Mouse (Mus musculus): ENCODE data around the gene Olfr561. TPM values are rescaled to one million over a fixed set of nuclear protein-coding genes. Genes with fewer than 3 reads are reported as not detected.

Olfr561 gene
- polyA plus RNA-seq (2014; fragmentation: Illumina TruSeq; extraction: RNeasy Lipid Tissue Mini Kit (QIAGEN cat#74804)) = not detected

DNA sequence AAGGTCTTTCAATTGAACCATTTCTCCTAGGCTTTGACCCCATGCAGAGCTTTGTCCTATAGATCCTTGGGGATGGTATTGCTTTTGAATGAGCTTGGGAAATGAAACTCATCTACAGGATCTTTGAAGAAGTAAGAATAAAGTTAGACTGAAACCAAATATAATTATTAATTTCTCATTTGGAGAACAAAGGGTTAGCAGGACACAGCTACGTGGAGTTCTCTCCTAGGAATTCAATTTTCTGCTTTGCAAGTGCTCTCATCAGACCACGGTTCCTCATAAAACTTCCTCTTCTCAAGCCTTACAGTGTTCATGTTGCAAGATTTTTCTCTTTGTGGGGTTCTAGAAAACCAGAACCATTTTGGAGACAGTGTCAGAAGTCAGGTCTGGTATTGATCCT, at the start of gene Olfr561:
TSS of gene Olfr561 (plus strand) at position 301 of the 400 bp plus-strand sequence.

DNA sequence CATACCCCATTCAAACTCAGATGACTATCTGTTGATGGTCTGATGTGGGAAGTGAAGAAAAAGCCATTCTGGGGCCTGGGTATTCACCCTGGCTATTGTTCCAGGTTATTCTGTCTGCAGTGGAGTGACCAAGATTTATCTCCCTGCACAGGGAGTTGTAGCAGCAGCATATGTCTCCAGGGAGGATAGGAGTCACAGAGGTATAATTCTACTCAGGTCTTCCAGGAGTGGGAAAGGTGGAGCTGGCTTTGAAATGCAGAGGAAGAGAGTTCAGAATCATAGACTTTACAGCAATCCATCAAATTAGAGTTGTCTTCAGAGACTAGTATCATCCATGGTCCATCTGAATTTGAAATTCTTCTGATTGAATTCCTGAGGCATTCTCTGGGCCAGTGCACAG, 43.6 kb upstream of the Olfr561 start, which contains the start of gene Olfr559:
TSS of gene Olfr559 (minus strand) at position 101 of the 400 bp plus-strand sequence.

DNA sequence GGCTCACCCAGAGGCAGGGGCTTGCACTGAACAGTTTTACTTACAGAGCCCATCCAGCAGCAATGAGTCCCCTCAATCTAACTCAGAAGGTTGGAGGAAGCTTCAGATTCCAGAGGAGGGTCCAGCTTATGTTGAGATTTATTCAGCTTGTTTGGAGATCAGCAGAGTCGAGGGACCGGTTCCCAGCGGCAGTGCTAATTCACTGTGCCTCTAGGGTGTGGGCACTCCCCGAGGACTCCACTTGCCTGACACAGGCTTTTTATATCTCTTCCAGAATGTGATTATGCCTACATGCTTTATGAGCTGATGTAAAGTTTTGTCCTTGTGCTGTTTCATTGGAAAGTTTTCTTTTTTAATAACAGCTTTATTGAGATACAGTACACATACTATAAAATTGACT, 11.8 kb upstream of the Olfr561 start, which contains the start of the genes Olfr560 and Olfr78:
TSS of gene Olfr560 (minus strand) at position 101 of the 400 bp plus-strand sequence.
TSS of gene Olfr78 (minus strand) at position 206 of the 400 bp plus-strand sequence.

DNA sequence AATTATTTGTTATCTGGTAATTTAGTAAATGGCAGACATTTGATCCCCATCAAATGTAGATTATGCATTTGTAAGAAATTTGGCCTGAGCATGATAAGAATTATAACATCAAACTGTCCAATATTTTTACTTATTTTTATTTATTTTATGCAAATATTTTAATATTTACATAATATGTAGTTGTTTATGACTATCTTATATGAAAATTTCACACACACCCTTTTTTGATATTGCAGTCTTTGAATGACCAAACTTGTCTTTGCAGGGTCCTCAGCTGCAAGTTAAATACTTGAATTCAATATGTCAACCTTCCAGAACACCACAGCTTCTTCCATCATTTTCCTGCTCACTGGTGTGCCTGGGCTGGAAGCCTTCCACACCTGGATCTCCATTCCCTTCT, 32.2 kb downstream of the Olfr561 start, which contains the start of gene Olfr564:
TSS of gene Olfr564 (plus strand) at position 301 of the 400 bp plus-strand sequence.

Other genes starting within 250 kb of the Olfr561 start
- gene Olfr547, start 236.5 kb upstream of the Olfr561 start, polyA plus RNA-seq (2014; fragmentation: Illumina TruSeq; extraction: RNeasy Lipid Tissue Mini Kit (QIAGEN cat#74804)) = not detected
- not detected for gene Olfr548-ps1, start 230.3 kb upstream of the Olfr561 start, polyA plus RNA-seq (2014; fragmentation: Illumina TruSeq; extraction: RNeasy Lipid Tissue Mini Kit (QIAGEN cat#74804))
- gene Olfr549, start 221.4 kb upstream of the Olfr561 start, polyA plus RNA-seq (2014; fragmentation: Illumina TruSeq; extraction: RNeasy Lipid Tissue Mini Kit (QIAGEN cat#74804)) = not detected
- gene Trim21, start 205.7 kb upstream of the Olfr561 start, polyA plus RNA-seq (2014; fragmentation: Illumina TruSeq; extraction: RNeasy Lipid Tissue Mini Kit (QIAGEN cat#74804)) = 13.1 TPM
- not detected for gene Olfr550, start 199.8 kb upstream of the Olfr561 start, polyA plus RNA-seq (2014; fragmentation: Illumina TruSeq; extraction: RNeasy Lipid Tissue Mini Kit (QIAGEN cat#74804))
- not detected for gene Olfr551, start 179.3 kb upstream of the Olfr561 start, polyA plus RNA-seq (2014; fragmentation: Illumina TruSeq; extraction: RNeasy Lipid Tissue Mini Kit (QIAGEN cat#74804))
- gene Olfr552, start 173.5 kb upstream of the Olfr561 start, polyA plus RNA-seq (2014; fragmentation: Illumina TruSeq; extraction: RNeasy Lipid Tissue Mini Kit (QIAGEN cat#74804)) = not detected
- not detected for gene Olfr553, start 153.0 kb upstream of the Olfr561 start, polyA plus RNA-seq (2014; fragmentation: Illumina TruSeq; extraction: RNeasy Lipid Tissue Mini Kit (QIAGEN cat#74804))
- not detected for gene Olfr554, start 132.8 kb upstream of the Olfr561 start, polyA plus RNA-seq (2014; fragmentation: Illumina TruSeq; extraction: RNeasy Lipid Tissue Mini Kit (QIAGEN cat#74804))
- gene Olfr555, start 112.4 kb upstream of the Olfr561 start, polyA plus RNA-seq (2014; fragmentation: Illumina TruSeq; extraction: RNeasy Lipid Tissue Mini Kit (QIAGEN cat#74804)) = not detected
- gene Olfr556, start 106.3 kb upstream of the Olfr561 start, polyA plus RNA-seq (2014; fragmentation: Illumina TruSeq; extraction: RNeasy Lipid Tissue Mini Kit (QIAGEN cat#74804)) = not detected
- gene Trim68, start 83.9 kb upstream of the Olfr561 start, polyA plus RNA-seq (2014; fragmentation: Illumina TruSeq; extraction: RNeasy Lipid Tissue Mini Kit (QIAGEN cat#74804)) = 6.5 TPM
- not detected for gene Olfr557, start 75.3 kb upstream of the Olfr561 start, polyA plus RNA-seq (2014; fragmentation: Illumina TruSeq; extraction: RNeasy Lipid Tissue Mini Kit (QIAGEN cat#74804))
- gene Olfr558, start 69.0 kb upstream of the Olfr561 start, polyA plus RNA-seq (2014; fragmentation: Illumina TruSeq; extraction: RNeasy Lipid Tissue Mini Kit (QIAGEN cat#74804)) = 10.3 TPM
- gene Olfr33, start 52.2 kb upstream of the Olfr561 start, polyA plus RNA-seq (2014; fragmentation: Illumina TruSeq; extraction: RNeasy Lipid Tissue Mini Kit (QIAGEN cat#74804)) = not detected
- not detected for gene Olfr559, start 43.7 kb upstream of the Olfr561 start, polyA plus RNA-seq (2014; fragmentation: Illumina TruSeq; extraction: RNeasy Lipid Tissue Mini Kit (QIAGEN cat#74804))
- gene Olfr560, start 11.9 kb upstream of the Olfr561 start, polyA plus RNA-seq (2014; fragmentation: Illumina TruSeq; extraction: RNeasy Lipid Tissue Mini Kit (QIAGEN cat#74804)) = not detected
- gene Olfr78, start 11.8 kb upstream of the Olfr561 start, polyA plus RNA-seq (2014; fragmentation: Illumina TruSeq; extraction: RNeasy Lipid Tissue Mini Kit (QIAGEN cat#74804)) = 0.43 TPM
- gene Olfr564, start 32.3 kb downstream of the Olfr561 start, polyA plus RNA-seq (2014; fragmentation: Illumina TruSeq; extraction: RNeasy Lipid Tissue Mini Kit (QIAGEN cat#74804)) = not detected
- not detected for gene Olfr566, start 87.5 kb downstream of the Olfr561 start, polyA plus RNA-seq (2014; fragmentation: Illumina TruSeq; extraction: RNeasy Lipid Tissue Mini Kit (QIAGEN cat#74804))
- not detected for gene Olfr568, start 105.9 kb downstream of the Olfr561 start, polyA plus RNA-seq (2014; fragmentation: Illumina TruSeq; extraction: RNeasy Lipid Tissue Mini Kit (QIAGEN cat#74804))
- not detected for gene Olfr569, start 119.7 kb downstream of the Olfr561 start, polyA plus RNA-seq (2014; fragmentation: Illumina TruSeq; extraction: RNeasy Lipid Tissue Mini Kit (QIAGEN cat#74804))
- not detected for gene Olfr570, start 123.4 kb downstream of the Olfr561 start, polyA plus RNA-seq (2014; fragmentation: Illumina TruSeq; extraction: RNeasy Lipid Tissue Mini Kit (QIAGEN cat#74804))
- not detected for gene Olfr571, start 146.3 kb downstream of the Olfr561 start, polyA plus RNA-seq (2014; fragmentation: Illumina TruSeq; extraction: RNeasy Lipid Tissue Mini Kit (QIAGEN cat#74804))
- not detected for gene Olfr572, start 153.2 kb downstream of the Olfr561 start, polyA plus RNA-seq (2014; fragmentation: Illumina TruSeq; extraction: RNeasy Lipid Tissue Mini Kit (QIAGEN cat#74804))
- gene Olfr573-ps1, start 171.4 kb downstream of the Olfr561 start, polyA plus RNA-seq (2014; fragmentation: Illumina TruSeq; extraction: RNeasy Lipid Tissue Mini Kit (QIAGEN cat#74804)) = not detected
- gene Olfr574, start 177.2 kb downstream of the Olfr561 start, polyA plus RNA-seq (2014; fragmentation: Illumina TruSeq; extraction: RNeasy Lipid Tissue Mini Kit (QIAGEN cat#74804)) = not detected
- gene Olfr575, start 187.6 kb downstream of the Olfr561 start, polyA plus RNA-seq (2014; fragmentation: Illumina TruSeq; extraction: RNeasy Lipid Tissue Mini Kit (QIAGEN cat#74804)) = not detected
- gene Olfr576, start 191.4 kb downstream of the Olfr561 start, polyA plus RNA-seq (2014; fragmentation: Illumina TruSeq; extraction: RNeasy Lipid Tissue Mini Kit (QIAGEN cat#74804)) = not detected
- gene Olfr577, start 204.7 kb downstream of the Olfr561 start, polyA plus RNA-seq (2014; fragmentation: Illumina TruSeq; extraction: RNeasy Lipid Tissue Mini Kit (QIAGEN cat#74804)) = not detected
- not detected for gene Olfr578, start 218.1 kb downstream of the Olfr561 start, polyA plus RNA-seq (2014; fragmentation: Illumina TruSeq; extraction: RNeasy Lipid Tissue Mini Kit (QIAGEN cat#74804))